Mouse (Mus musculus) forebrain, embryonic 13.5 days (tissue): ENCODE data around the gene Me3. TPM values are rescaled to one million over a fixed set of nuclear protein-coding genes. Genes with fewer than 3 reads are reported as not detected.

ENCODE experiments used
- ATAC-seq: fragments of 200-750 bp; cut with Nextera tagmentation; 2 replicates; pipeline ENCODE4 v1.8.0; 2017
- H3K27ac ChIP-seq: fragments of 300-500 bp; sonication (generic); 2 replicates; pipeline ENCODE4 v1.5.1; 2015; ENCODE audit warnings: inconsistent platforms, mild to moderate bottlenecking, moderate library complexity
- H3K27me3 ChIP-seq: fragments of 300-500 bp; sonication (generic); 2 replicates; pipeline ENCODE4 v1.6.1; 2015; ENCODE audit warnings: mild to moderate bottlenecking, inconsistent platforms
- H3K36me3 ChIP-seq: fragments of 300-500 bp; sonication (generic); 2 replicates; pipeline ENCODE4 v1.6.1; 2015; ENCODE audit warnings: mild to moderate bottlenecking, inconsistent platforms; ENCODE audit not compliant: poor library complexity, severe bottlenecking
- H3K4me1 ChIP-seq: fragments of 300-500 bp; sonication (generic); 2 replicates; pipeline ENCODE4 v1.6.1; 2015; ENCODE audit warnings: inconsistent platforms
- H3K4me2 ChIP-seq: fragments of 300-500 bp; sonication (generic); 2 replicates; pipeline ENCODE4 v1.6.1; 2015; ENCODE audit warnings: inconsistent platforms, mild to moderate bottlenecking, moderate library complexity
- H3K4me3 ChIP-seq: fragments of 300-500 bp; sonication (generic); 2 replicates; pipeline ENCODE4 v1.5.1; 2015; ENCODE audit warnings: mild to moderate bottlenecking, inconsistent platforms
- H3K9ac ChIP-seq: fragments of 300-500 bp; sonication (generic); 2 replicates; pipeline ENCODE4 v1.6.1; 2015; ENCODE audit warnings: mild to moderate bottlenecking, inconsistent platforms
- H3K9me3 ChIP-seq: fragments of 300-500 bp; sonication (generic); replicated peaks from 2 replicates; pipeline ENCODE4 v1.6.1; 2016; ENCODE audit warnings: inconsistent platforms
- WGBS: fragments of 180-500 bp; shearing (Covaris S2); methylation state at CpG from one replicate; pipeline ENCODE4 v1.1.7; 2015; 5-methylcytosine and 5-hydroxymethylcytosine counted together
- polyA plus RNA-seq: library from polyadenylated mRNA; unstranded; fragments of >200 nt; fragmentation: Nextera tagmentation; extraction: Ambion mirVana; gene quantifications from 2 replicates; pipeline ENCODE4 v1.2.1, GENCODE M21; 2015

The Me3 gene
- polyA plus RNA-seq, 1 experiment from 2014 or later = 1.6 TPM

DNA sequence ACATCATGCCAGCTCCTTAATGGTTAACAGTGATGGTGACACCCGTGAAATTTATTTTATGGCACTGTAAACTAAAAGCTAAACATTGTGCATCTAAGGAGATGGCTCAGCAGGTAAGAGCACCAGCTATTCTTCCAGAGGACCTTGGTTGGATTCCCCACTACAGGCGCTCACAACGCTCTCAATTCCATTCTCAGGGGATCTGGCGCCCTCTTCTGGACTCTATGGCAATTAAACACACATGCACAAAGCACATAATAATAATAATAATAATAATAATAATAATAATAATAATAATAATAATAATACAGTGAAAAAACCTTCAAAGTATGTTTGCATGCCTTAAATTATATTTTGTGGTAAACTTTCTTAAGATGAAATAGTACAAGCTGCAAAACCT is 259.7 kb downstream of the Me3 start:
- no peaks in the 10 kb centered on the region for H3K27me3 ChIP-seq
- no peaks in the 10 kb centered on the region for H3K4me1 ChIP-seq
- no peaks in the 10 kb centered on the region for H3K9me3 ChIP-seq
- ATAC-seq = no peak
- H3K4me2 ChIP-seq = no peak overlapping the region
- no peaks in the 10 kb centered on the region for H3K36me3 ChIP-seq
- no peak overlapping the region for H3K27ac ChIP-seq
- WGBS = 31% methylated on average over 4 of the region's 4 CpGs
- H3K4me3 ChIP-seq = no peak overlapping the region
- no peak overlapping the region for H3K9ac ChIP-seq

DNA sequence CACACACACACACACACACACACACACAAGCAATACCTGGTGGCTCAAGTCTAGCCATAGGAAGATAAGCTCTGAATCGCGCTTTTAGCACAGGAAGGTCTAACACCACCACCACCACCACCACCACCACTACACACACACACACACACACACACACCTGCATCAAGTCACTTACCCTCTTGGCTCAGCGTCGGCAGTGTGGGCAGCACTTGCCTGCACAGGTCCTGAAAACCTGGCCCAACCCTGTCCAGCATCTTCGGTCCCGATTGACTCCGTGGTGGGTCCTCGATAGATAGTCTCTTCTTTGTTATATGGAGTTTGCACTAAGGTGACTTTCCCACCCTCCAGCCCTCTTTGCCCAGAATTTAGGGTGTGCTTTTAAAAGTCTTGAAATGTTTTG is 270.8 kb downstream of the Me3 start:
- ATAC-seq = no peak
- Histone ChIP-seq H3K4me2 (peak overlapping the region; percentile 46), H3K9me3 (no peaks in the 10 kb centered on the region), H3K36me3 (no peaks in the 10 kb centered on the region), H3K4me1 (peaks cover 9% of the 10 kb centered on the region), H3K4me3 (no peak overlapping the region), H3K27me3 (no peaks in the 10 kb centered on the region), H3K27ac (no peak overlapping the region), H3K9ac (0 out of 2 replicates have a peak overlapping the region, but pooled peaks have one; percentile 23)
- 79% methylated on average over 6 of the region's 8 CpGs for whole genome bisulfite sequencing

DNA sequence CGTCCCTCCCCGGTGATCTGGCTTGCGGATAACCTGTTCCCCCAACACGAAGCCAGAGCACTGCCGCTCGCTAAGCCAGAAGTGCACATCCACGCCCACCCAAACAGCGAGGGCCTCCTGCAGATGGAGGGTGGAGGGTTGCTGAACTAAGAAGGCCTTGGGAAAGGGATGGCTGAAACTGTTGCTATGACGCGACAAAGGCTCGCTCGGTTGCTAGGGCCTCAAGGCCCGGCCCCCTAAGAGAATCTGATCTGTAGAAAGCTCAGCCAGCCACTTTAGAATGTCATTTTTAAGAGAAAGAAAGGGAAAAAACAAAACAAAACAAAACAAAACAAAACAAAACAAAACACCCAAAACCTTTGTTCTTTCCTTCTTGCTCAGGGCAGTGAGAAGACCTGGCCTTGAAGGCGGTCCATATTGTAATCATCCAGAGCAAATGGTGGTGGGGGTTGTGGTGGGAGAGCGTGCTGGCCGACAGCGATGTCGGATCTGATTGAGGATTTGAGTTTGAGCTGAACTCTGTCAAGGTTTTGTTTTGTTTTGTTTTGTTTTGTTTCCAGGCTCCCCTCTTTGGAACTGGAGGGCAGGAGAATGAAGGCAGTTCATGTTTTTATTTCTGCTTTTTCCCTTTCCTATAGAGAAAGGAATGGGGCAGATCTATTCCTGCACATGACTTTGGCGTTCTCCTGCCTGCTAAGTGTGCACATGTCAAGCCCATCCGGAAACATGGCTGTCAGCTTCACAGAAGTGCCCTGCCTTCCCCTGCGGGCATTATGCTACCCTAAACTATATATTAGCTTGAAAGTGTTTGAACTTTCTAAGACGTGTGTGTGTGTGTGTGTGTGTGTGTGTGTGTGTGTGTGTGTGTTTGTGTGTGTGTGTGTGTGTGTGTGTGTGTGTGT is 271.5 kb downstream of the Me3 start, which contains the start of gene Ccdc81:
TSS of gene Ccdc81 (minus strand) at position 188 of the 902 bp plus-strand sequence.
- Histone ChIP-seq H3K9ac (peak within 1 kb of the TSS; percentile 23; the same call in 1 of the 2 replicates), H3K4me3 (no peak within 1 kb of the TSS)

More for the DNA sequence above, 271.5 kb downstream of the Me3 start, which contains the start of gene Ccdc81:
- WGBS = 26% methylated on average over 22 of the region's 22 CpGs
- Histone ChIP-seq H3K4me1 (peaks cover 9% of the 10 kb centered on the region), H3K27me3 (no peaks in the 10 kb centered on the region), H3K4me2 (peak within 1 kb of the TSS; percentile 46), H3K36me3 (no peaks in the 10 kb centered on the region), H3K27ac (no peak within 1 kb of the TSS), H3K9me3 (no peaks in the 10 kb centered on the region)
- ATAC-seq = peak; percentile 81

Other genes with a start within 250 kb of the Me3 start
- 18.3 and 19.0 TPM in 2 replicates for gene Tmem135, start 228.2 kb upstream of the Me3 start, polyA plus RNA-seq
- gene Fzd4, start 228.0 kb upstream of the Me3 start, polyA plus RNA-seq = 1.3 and 1.5 TPM in 2 replicates
- 13.0 and 13.8 TPM in 2 replicates for gene Prss23, start 105.2 kb upstream of the Me3 start, polyA plus RNA-seq